Mouse (Mus musculus) T-helper 17 cell (primary cell): ENCODE results near the gene Sult6b1.

Experiments used
- in situ Hi-C, 2 experiments: fragments of 300-600 bp; cut with MboI, MseI; formaldehyde crosslinking; loops; 1 replicate in 1 of 2; 2 replicates in 1 of 2; pipeline ENCODE4 v1.15.1; 2025; ENCODE audit warnings: high pct_unique_total_duplicates in 2 of 2

The Sult6b1 gene

GRCm38 (mm10) chr17:78906892-78907291 is at the start of gene Sult6b1:
TSS of gene Sult6b1 (minus strand) at chr17:78906992.
- in situ Hi-C loops: no loop called here

GRCm38 (mm10) chr17:78953240-78953639 is 46.4 kb upstream of the Sult6b1 start:
- in situ Hi-C loops: no loop called here

DNA sequence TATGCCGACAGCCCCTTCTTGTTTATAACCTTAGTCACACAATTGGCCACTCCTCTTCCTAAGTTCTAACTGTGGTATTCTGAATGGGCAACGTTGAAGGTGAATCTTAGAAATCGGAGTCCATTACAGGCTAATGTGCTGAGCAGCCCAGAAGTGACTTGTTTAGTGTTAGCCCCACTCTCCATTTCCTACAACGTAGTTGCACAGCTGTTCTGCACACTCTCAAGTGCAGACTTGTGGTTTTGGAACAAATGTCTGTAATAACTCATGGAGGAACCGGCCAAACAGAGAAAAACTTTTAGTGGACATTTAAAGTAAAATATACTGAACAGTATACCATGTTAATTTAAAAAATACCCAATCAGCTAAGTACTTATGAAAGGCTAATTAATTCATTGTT is 45.3 kb upstream of the Sult6b1 start:
- in situ Hi-C loops: no loop called here

GRCm38 (mm10) chr17:78951225-78951624 is 44.4 kb upstream of the Sult6b1 start:
- in situ Hi-C loops: no loop called here

GRCm38 (mm10) chr17:78942579-78942978 is 35.8 kb upstream of the Sult6b1 start:
- in situ Hi-C loops: no loop called here

- in situ Hi-C loops: loop anchor here in 1 of 2 experiments (10.0 kb wide), 1 partner anchor 416 kb away; the partner anchor contains the start of gene Cdc42ep3
These were observed 32.1 kb upstream of the Sult6b1 start for GRCm38 (mm10) chr17:78938927-78939326.

GRCm38 (mm10) chr17:78937229-78937853 is 30.5 kb upstream of the Sult6b1 start:
- in situ Hi-C loops: loop anchor here in 1 of 2 experiments (10.0 kb wide), 1 partner anchor 417 kb away; the partner anchor contains the start of gene Cdc42ep3

DNA sequence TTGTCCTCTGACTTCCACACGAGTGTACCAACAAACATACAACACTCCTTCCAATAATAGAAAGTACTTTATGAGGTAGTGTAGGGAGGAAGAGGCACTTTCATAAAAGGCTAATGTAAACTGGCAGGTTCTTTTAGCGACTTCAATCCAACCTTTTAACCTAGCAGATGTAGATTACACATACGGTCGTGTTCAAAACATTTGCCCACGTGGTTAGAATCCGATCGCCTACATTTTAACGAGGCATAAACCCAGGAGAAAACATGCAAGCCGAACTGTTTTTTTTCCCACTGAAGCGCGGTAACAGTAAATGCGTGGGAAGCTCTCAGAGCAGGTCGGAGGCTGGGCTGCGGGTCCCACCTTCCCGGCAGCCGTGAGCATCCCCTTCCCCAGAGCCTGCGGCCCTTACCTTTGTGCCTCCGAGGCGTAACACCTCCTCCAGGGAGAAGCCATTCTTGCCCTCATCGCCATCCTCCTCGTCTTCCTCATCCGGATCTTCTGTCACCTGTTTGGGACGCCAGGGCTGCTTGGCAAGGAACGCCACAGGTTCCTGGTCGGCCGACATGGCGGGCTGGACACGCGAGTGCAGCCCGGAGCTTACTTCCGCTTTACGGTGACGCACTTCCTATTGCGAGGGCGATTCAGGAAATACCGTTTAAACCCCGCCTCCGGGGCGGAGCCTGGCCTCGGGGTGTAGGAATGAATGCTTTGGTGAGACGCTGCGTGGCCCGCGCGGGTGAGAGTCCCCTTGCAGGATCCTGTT is 29.9 kb upstream of the Sult6b1 start, which contains the start of the genes Cebpz and Ndufaf7:
Gene Cebpz (minus strand): TSS at position 601 of the 763 bp plus-strand sequence.
Gene Ndufaf7 (plus strand): TSS at position 671 of the 763 bp plus-strand sequence.
- in situ Hi-C loops: loop anchor here in 1 of 2 experiments (10.0 kb wide), 1 partner anchor 418 kb away; the partner anchor contains the start of gene Cdc42ep3

DNA sequence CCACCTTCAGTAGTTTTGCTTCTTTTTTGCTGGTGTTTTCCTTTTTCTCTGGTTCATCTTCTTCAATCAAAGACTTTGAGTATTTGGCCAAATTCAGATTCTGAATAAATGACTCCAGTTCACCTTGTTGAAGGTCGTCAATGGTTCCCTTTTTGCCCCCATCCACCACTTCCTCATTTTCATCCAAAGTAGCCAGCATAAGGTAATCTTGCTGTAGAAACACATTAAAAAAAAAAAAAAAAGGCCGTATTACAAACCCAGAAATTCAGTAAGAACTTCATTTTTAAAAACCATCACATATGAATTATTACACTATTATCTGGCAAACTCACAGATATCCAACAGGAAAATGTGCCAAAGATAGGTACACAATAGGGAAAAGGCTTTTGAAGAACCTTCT is 29.1 kb upstream of the Sult6b1 start:
- in situ Hi-C loops: loop anchor here in 1 of 2 experiments (10.0 kb wide), 1 partner anchor 419 kb away; the partner anchor contains the start of gene Cdc42ep3

DNA sequence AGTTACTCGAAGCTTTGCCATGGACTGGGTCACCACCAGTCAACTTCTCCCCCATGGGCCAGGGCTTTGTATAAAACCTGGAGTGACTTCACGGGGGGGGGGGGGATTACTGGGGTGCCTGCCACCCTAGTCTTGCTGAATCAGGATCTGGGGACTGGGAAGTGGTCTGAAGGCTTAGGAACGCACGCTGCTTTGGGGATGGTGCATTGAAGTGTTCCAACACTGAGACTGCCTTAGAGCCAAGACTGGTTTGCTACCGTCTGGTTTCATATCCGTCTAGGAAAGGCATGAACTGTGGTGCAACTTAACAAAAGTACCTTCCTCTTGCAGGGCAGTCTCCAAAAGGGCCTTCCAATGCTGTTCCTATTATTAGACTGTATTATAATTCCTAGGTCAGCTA is 10.9 kb upstream of the Sult6b1 start:
- in situ Hi-C loops: loop anchor here in 1 of 2 experiments (5.0 to 10.0 kb wide), 2 partner anchors 80 to 183 kb away; partner anchors contain the start of genes Gpatch11, Heatr5b and Strn

- in situ Hi-C loops: loop anchor here in 1 of 2 experiments (5.0 to 10.0 kb wide), 2 partner anchors 80 to 182 kb away; partner anchors contain the start of genes Gpatch11, Heatr5b and Strn
These were observed 10.1 kb upstream of the Sult6b1 start for GRCm38 (mm10) chr17:78916899-78917298.

GRCm38 (mm10) chr17:78916369-78916813 is 9.6 kb upstream of the Sult6b1 start, which contains the start of gene Cebpzos:
TSS of gene Cebpzos (plus strand) at chr17:78916500.
- in situ Hi-C loops: loop anchor here in 1 of 2 experiments (5.0 to 10.0 kb wide), 2 partner anchors 79 to 182 kb away; partner anchors contain the start of genes Gpatch11, Heatr5b and Strn

DNA sequence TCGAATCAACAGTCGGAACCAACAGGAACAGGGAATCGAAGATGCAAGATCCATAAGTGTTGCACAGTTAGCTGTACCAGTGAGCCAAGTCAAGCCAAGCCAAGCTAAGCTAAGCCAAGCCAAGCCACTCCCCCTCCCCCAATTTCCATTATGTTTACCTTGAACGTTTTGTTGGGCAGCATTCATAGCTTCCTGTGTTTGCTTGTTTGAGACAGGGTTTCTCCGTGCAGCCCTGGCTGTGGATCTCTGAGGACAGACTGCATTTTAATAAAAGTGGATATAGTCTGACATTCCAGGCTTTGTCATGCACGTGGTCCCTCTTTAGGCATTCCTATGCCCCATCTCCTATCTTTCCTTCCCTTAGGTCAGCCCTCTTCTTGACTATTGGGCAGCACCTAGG is 9.0 kb upstream of the Sult6b1 start:
- in situ Hi-C loops: loop anchor here in 1 of 2 experiments (5.0 to 10.0 kb wide), 2 partner anchors 78 to 181 kb away; partner anchors contain the start of genes Gpatch11, Heatr5b and Strn

- in situ Hi-C loops: loop anchor here in 1 of 2 experiments (10.0 kb wide), 1 partner anchor 179 kb away; the partner anchor contains the start of gene Strn
These were observed 7.1 kb upstream of the Sult6b1 start for GRCm38 (mm10) chr17:78913921-78914320.

GRCm38 (mm10) chr17:78912861-78913281 is 6.1 kb upstream of the Sult6b1 start:
- in situ Hi-C loops: loop anchor here in 1 of 2 experiments (10.0 kb wide), 1 partner anchor 178 kb away; the partner anchor contains the start of gene Strn

DNA sequence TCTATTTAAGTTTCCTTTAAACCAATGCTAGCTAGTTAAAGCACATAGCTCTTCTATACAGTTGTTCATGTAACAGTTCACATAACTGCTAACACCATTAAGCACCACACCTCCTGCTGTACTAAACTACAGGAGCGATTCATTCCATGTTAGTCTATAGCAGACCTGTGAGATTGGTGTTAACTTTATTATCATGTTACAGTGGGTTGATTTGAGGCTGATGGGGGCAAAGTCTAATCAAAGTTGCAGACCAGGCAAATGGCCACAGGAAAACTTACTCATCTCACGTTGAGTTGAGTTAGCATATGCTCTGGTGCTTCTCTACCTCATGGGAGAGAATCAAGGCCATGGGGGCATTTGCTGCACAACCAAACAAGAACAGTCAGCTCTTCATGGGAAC is 2.6 kb upstream of the Sult6b1 start:
- in situ Hi-C loops: no loop called here

GRCm38 (mm10) chr17:78903158-78903557 is 3.6 kb downstream of the Sult6b1 start:
- in situ Hi-C loops: no loop called here

DNA sequence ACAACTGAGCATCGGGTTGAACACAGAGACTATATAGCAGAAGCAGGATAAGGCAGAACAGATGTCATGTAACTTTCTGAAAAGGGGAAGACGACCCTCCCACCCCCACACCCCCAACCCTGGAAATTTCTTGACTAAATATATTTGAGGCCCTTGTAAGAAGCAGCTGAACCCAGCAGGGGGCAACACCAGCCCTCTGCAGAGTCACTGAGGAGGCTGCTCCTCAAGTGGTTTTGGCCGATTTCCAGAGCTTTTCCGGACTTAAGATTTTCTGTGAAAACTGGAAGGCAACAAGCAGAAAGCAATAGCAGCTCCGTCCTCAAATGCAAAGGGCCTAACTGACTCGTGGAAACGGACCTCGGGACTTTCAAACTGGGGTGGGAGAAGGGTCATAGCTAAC is 11.4 kb downstream of the Sult6b1 start:
- in situ Hi-C loops: loop anchor here in 1 of 2 experiments (10.0 kb wide), 1 partner anchor 679 kb away; no protein-coding TSS in a partner anchor

- in situ Hi-C loops: loop anchor here in 1 of 2 experiments (10.0 kb wide), 1 partner anchor 680 kb away; no protein-coding TSS in a partner anchor
These were observed 11.8 kb downstream of the Sult6b1 start for GRCm38 (mm10) chr17:78894991-78895390.

- in situ Hi-C loops: loop anchor here in 1 of 2 experiments (10.0 kb wide), 1 partner anchor 684 kb away; no protein-coding TSS in a partner anchor
These were observed 15.8 kb downstream of the Sult6b1 start for GRCm38 (mm10) chr17:78891020-78891419.

DNA sequence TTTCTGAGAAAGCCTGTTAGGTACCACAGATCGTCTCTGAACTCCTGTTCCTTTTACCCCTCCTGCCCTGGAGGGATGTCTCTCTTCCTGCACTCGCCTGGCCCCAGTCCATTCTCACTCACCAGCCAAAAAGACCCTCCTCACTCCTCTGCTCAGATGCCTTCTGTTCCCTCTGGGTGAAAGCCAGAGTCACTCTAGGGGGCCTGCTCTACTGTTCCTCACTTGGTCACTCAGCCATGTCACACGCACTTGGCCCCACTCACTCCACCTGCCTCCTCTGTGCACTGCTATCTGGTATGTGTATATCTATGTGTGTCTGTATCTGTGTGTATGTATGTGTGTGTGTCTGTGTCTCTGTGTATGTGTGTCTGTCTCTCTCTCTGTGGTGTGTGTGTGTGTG is 17.6 kb downstream of the Sult6b1 start:
- in situ Hi-C loops: loop anchor here in 1 of 2 experiments (10.0 kb wide), 1 partner anchor 686 kb away; no protein-coding TSS in a partner anchor
